Mouse (Mus musculus) gastrocnemius, adult 18-20 months (tissue): ENCODE data around the gene Bcas3. TPM values are rescaled to one million over a fixed set of nuclear protein-coding genes. Genes with fewer than 3 reads are reported as not detected.

Experiments used
- DNase-seq: peaks from one replicate; pipeline ENCODE4 v3.0.0; 2021; ENCODE audit warnings: low spot score
- total RNA-seq, 2 experiments: library from RNA; stranded (reverse); gene quantifications; 2 replicates each; pipeline ENCODE4 v1.2.3; 2021

Gene Bcas3
- total RNA-seq, 2 experiments from 2014 or later: 40.7 to 47.3 TPM

GRCm38 (mm10) chr11:85367823-85368222 lies 14.9 kb downstream of the Bcas3 start:
- DNase-seq: no peak

GRCm38 (mm10) chr11:85379091-85379490 lies 26.1 kb downstream of the Bcas3 start:
- no peak for DNase-seq

GRCm38 (mm10) chr11:85380046-85380445 lies 27.1 kb downstream of the Bcas3 start:
- no peak for DNase-seq

GRCm38 (mm10) chr11:85382055-85382454 lies 29.1 kb downstream of the Bcas3 start:
- peak; percentile 73 for DNase-seq

GRCm38 (mm10) chr11:85383975-85384821 lies 31.2 kb downstream of the Bcas3 start:
- no peak for DNase-seq

GRCm38 (mm10) chr11:85392179-85392863 lies 39.4 kb downstream of the Bcas3 start:
- DNase-seq: no peak

- DNase-seq: no peak
Measured at GRCm38 (mm10) chr11:85392864-85393220, 39.9 kb downstream of the Bcas3 start.

- DNase-seq: no peak
Measured at GRCm38 (mm10) chr11:85393990-85394389, 41.0 kb downstream of the Bcas3 start.

GRCm38 (mm10) chr11:85395361-85395760 lies 42.4 kb downstream of the Bcas3 start:
- no peak for DNase-seq

- DNase-seq: no peak
Measured at GRCm38 (mm10) chr11:85406531-85406930, 53.6 kb downstream of the Bcas3 start.

- DNase-seq: no peak
Measured at GRCm38 (mm10) chr11:85407700-85408099, 54.7 kb downstream of the Bcas3 start.

GRCm38 (mm10) chr11:85412319-85412718 lies 59.4 kb downstream of the Bcas3 start:
- DNase-seq: no peak

GRCm38 (mm10) chr11:85414476-85414875 lies 61.5 kb downstream of the Bcas3 start:
- DNase-seq: no peak

GRCm38 (mm10) chr11:85427353-85427752 lies 74.4 kb downstream of the Bcas3 start:
- no peak for DNase-seq

GRCm38 (mm10) chr11:85428227-85428626 lies 75.3 kb downstream of the Bcas3 start:
- peak; percentile 14 for DNase-seq

- no peak for DNase-seq
Measured at GRCm38 (mm10) chr11:85430743-85431448, 77.9 kb downstream of the Bcas3 start.

- no peak for DNase-seq
Measured at GRCm38 (mm10) chr11:85447375-85447774, 94.4 kb downstream of the Bcas3 start.

- no peak for DNase-seq
Measured at GRCm38 (mm10) chr11:85453598-85454304, 100.8 kb downstream of the Bcas3 start.

- DNase-seq: no peak
Measured at GRCm38 (mm10) chr11:85454305-85454682, 101.3 kb downstream of the Bcas3 start.

GRCm38 (mm10) chr11:85461536-85461935 lies 108.6 kb downstream of the Bcas3 start:
- no peak for DNase-seq

GRCm38 (mm10) chr11:85469526-85469925 lies 116.6 kb downstream of the Bcas3 start:
- DNase-seq: peak; percentile 68

- no peak for DNase-seq
Measured at GRCm38 (mm10) chr11:85470508-85470907, 117.5 kb downstream of the Bcas3 start.
